Mouse (Mus musculus): ENCODE measurements at regions not wholly inside any gene's neighbourhood (a gene's known extent, or its start where the extent isn't known, plus 50 kb on each side); places are given as distances from the start of the nearest gene placed in this dataset.

GRCm38 (mm10) chr15:57543985-57544384 lies 66.6 kb upstream of the Slc22a22 start:
- no peak for DNase-seq (ENCODE audit: low spot score in 2 of 2)

DNA sequence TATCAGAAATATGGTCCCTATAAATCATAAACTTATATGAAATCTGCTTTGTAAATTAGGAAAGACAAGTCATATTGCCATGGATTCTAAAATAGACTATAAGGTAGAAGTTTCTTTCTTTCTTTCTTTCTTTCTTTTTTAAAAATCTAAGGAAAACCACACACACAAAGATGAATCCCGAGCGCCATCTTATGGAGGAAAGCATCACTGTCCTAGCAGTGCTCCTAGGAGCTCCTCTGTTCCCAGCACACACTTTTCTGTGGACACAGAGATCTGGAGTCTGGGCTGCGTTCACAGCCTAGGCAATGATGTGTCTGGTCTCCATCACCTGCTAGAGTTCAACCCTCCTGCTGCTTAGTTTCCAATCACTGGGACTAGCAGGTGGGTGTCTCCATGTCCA lies 65.2 kb upstream of the Slc22a22 start:
- no peak for DNase-seq (ENCODE audit: low spot score in 2 of 2)

DNA sequence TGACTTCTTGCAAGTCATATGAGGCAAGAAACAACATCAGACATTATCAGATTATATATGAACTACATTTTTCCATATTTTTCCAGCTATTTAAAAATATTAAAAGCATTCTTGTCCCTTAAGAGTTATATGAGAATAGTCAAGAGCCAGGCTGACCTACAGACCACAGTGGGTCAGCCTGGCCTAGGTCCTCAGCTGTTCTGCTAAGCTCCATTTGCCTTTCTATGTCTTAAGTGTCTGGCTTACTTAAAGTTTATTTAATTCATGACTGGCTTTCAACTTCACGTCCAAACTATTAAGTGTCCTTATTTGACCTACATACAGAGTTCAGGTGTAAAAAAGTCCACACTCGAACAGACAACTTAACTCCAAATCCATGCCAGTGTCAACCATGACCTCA lies 58.1 kb upstream of the Slc22a22 start:
- DNase-seq (ENCODE audit: low spot score in 2 of 2) = no peak

All from adrenal gland, postnatal 4 days (tissue).